Mouse (Mus musculus): ENCODE results near the gene Rtn2.

DNA sequence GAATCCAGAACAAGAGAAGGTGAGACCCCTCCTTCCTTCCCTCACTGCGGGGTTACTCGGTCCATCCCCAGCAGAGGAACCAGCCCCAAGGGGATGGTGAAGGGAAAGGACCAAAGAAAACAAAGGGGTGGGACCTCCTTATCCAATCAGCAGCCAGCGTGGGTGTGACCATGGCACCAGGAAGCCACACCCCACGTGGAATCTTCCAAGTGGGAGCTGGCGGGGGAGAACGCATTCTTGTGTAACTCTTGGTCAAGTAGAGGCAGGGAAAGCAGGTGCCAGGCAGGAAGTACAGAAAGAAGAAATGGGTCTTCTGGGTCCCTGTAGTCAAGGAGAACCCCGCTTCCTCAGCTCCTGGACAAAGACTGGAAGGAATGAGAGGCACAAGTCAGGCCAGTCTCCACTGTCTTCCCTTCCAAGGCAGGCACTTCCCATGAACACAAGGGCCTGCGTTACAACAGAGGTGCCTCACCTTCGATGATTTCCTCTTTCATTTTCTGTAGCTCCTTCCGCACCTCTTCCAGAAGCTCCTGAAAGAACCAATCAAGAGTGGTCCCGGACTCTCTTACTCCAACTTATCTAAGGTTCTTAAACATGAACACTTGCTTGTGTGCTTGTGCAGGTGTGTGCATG is 24.9 kb upstream of the Rtn2 start:
- TF ChIP-seq CTCF (IDR thresholded peaks at IDR 0.05; ENCODE audit: low read depth) (no peak), EP300 (IDR thresholded peaks at IDR 0.05; ENCODE audit: low read depth) (no peak)
